Mouse (Mus musculus) intestine, embryonic 15.5 days (tissue): ENCODE measurements around the gene Lclat1. TPM values are rescaled to one million over a fixed set of nuclear protein-coding genes. Genes with fewer than 3 reads are reported as not detected.

Source experiments
- ATAC-seq: fragments of 200-750 bp; cut with Nextera tagmentation; 2 replicates; pipeline ENCODE4 v1.8.0; 2017; ENCODE audit warnings: moderate TSS enrichment, moderate library complexity
- H3K27ac ChIP-seq: fragments of 300-500 bp; sonication (generic); 2 replicates; pipeline ENCODE4 v1.5.1; 2015; ENCODE audit warnings: mild to moderate bottlenecking, inconsistent platforms
- H3K27me3 ChIP-seq: fragments of 300-500 bp; sonication (generic); replicated peaks from 2 replicates; pipeline ENCODE4 v1.6.1; 2015; ENCODE audit warnings: inconsistent platforms
- H3K36me3 ChIP-seq: fragments of 300-500 bp; sonication (generic); 2 replicates; pipeline ENCODE4 v1.6.1; 2015; ENCODE audit warnings: inconsistent platforms
- H3K4me1 ChIP-seq: fragments of 300-500 bp; sonication (generic); replicated peaks from 2 replicates; pipeline ENCODE4 v1.6.1; 2015; ENCODE audit warnings: inconsistent platforms
- H3K4me2 ChIP-seq: fragments of 300-500 bp; sonication (generic); replicated peaks from 2 replicates; pipeline ENCODE4 v1.6.1; 2015; ENCODE audit warnings: mild to moderate bottlenecking, inconsistent platforms
- H3K4me3 ChIP-seq: fragments of 300-500 bp; sonication (generic); replicated peaks from 2 replicates; pipeline ENCODE4 v1.5.1; 2015; ENCODE audit warnings: inconsistent platforms
- H3K9ac ChIP-seq: fragments of 300-500 bp; sonication (generic); 2 replicates; pipeline ENCODE4 v1.6.1; 2015; ENCODE audit warnings: inconsistent platforms
- H3K9me3 ChIP-seq: fragments of 300-500 bp; sonication (generic); 2 replicates; pipeline ENCODE4 v1.6.1; 2016; ENCODE audit warnings: inconsistent platforms
- WGBS: fragments of 180-500 bp; shearing (Covaris S2); methylation state at CpG from one replicate; pipeline ENCODE4 v1.1.7; 2015; 5-methylcytosine and 5-hydroxymethylcytosine counted together
- polyA plus RNA-seq: library from polyadenylated mRNA; unstranded; fragments of >200 nt; fragmentation: Nextera tagmentation; extraction: Ambion mirVana; gene quantifications from 2 replicates; pipeline ENCODE4 v1.2.1, GENCODE M21; 2015

Lclat1 gene
- polyA plus RNA-seq, 1 experiment from 2014 or later, result 25.0 TPM

DNA sequence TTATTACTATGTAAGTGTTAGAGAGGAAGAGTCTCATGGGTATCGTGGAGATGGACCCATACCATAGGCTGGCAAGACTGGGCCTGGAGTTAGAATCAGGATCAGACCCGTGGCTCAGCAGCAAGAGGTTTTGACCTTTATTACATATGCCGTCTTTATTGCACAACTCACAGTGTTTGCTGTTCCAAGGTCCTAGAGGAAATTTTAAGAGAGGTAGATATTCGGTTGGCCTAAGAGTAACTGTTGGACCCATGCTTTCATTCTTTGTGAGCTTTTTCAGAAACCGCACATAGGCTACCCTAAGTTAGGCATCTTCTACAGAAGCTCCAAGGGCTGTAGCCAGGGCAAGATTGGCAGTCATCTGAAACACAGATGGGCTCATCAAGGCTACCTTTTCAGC lies 79.1 kb downstream of the Lclat1 start:
- H3K36me3 ChIP-seq, result 0 out of 2 replicates have a peak, but pooled peaks cover 4% of the 10 kb centered on the region
- H3K4me2 ChIP-seq, result no peak overlapping the region
- 84% methylated on average over 5 of the region's 5 CpGs for WGBS
- no peaks in the 10 kb centered on the region for H3K9me3 ChIP-seq
- H3K4me3 ChIP-seq, result no peak overlapping the region
- H3K27ac ChIP-seq, result no peak overlapping the region
- no peak overlapping the region for H3K9ac ChIP-seq
- no peaks in the 10 kb centered on the region for H3K4me1 ChIP-seq
- peak; percentile 55; the same call in 1 of the 2 replicates for ATAC-seq
- no peaks in the 10 kb centered on the region for H3K27me3 ChIP-seq

DNA sequence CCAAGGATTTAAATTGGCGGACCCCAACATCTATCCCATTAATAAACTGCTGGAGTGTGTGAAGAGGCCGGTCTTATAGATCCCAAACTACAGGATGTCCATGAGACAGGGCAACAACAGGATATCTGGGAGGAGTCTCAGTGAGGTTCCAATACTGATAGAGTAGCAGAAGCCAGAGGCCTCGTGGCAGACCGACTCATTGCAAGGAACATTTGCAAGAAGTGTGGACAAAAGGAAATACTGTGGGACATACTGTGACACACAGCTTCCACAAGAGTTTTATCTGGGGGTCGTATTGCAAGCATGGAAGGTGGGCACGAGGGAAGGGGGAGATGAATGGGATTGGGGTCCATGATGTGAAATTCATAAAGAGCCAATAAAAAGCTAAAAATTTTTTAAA lies 86.4 kb downstream of the Lclat1 start:
- Histone ChIP-seq H3K4me3 (no peak overlapping the region), H3K9me3 (no peaks in the 10 kb centered on the region), H3K27me3 (no peaks in the 10 kb centered on the region), H3K4me2 (no peak overlapping the region), H3K36me3 (0 out of 2 replicates have a peak, but pooled peaks cover 4% of the 10 kb centered on the region), H3K27ac (no peak overlapping the region), H3K9ac (no peak overlapping the region), H3K4me1 (no peaks in the 10 kb centered on the region)
- 83% methylated on average over 6 of the region's 6 CpGs for WGBS
- ATAC-seq, result no peak

DNA sequence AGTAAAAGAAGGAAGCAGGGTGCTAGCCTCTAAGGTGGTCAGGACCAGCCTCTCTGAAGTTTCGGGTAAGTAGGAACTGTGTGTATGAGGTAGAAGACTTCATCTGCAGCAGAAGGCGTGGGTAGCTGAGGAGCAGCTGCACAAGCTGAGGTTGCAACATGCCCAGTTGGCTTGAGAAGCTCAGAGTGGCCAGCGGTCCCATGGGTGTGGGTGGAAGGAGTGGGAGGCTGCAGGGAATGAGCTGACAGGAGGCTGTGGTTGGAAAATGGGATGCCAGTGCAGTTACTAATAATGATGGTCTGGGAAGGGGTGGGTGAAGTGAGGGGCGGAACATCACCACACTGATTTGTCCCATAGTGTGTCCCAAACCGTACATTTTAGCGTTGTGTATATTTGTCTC lies 86.8 kb downstream of the Lclat1 start:
- no peak overlapping the region for H3K27ac ChIP-seq
- ATAC-seq, result no peak
- H3K9me3 ChIP-seq, result no peaks in the 10 kb centered on the region
- no peak overlapping the region for H3K9ac ChIP-seq
- no peak overlapping the region for H3K4me3 ChIP-seq
- 94% methylated on average over 6 of the region's 6 CpGs for WGBS
- H3K4me2 ChIP-seq, result no peak overlapping the region
- H3K27me3 ChIP-seq, result no peaks in the 10 kb centered on the region
- H3K4me1 ChIP-seq, result no peaks in the 10 kb centered on the region
- H3K36me3 ChIP-seq, result 0 out of 2 replicates have a peak, but pooled peaks cover 4% of the 10 kb centered on the region

DNA sequence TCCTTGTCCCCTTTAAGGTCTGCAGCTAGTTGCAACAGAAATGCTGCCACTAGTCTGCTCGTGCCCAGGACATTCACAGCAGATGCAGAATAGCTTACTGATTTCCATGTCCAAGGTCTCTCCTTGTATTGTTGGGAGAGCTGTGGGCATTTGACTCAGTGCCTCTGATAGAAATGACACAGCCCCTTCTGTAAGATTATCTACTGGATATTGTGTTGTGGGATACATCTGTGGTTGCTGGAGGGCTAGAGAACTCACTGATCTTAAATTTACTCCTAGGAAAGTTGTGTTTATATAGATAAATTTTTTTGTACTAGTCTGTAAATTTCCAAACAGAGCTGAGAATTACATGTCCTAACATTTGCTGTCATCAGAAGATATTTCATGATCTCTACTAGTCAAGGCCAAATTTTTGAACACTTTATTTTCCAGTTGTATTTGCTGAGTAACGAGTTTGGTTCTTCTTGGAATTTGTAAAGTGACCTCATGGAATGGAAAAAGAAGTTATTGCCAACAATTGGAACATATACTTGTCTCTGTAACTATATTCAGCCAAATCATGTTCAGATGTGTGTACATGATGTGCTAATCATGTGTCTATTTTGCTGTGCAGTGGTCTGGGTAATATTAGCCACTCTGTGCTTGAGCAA lies 87.4 kb downstream of the Lclat1 start:
- Histone ChIP-seq H3K4me1 (no peaks in the 10 kb centered on the region), H3K27me3 (no peaks in the 10 kb centered on the region), H3K36me3 (0 out of 2 replicates have a peak, but pooled peaks cover 4% of the 10 kb centered on the region), H3K4me2 (no peak overlapping the region), H3K9me3 (no peaks in the 10 kb centered on the region), H3K4me3 (no peak overlapping the region), H3K9ac (no peak overlapping the region), H3K27ac (no peak overlapping the region)
- no peak for ATAC-seq
- 69% methylated on average over 2 of the region's 2 CpGs for WGBS

DNA sequence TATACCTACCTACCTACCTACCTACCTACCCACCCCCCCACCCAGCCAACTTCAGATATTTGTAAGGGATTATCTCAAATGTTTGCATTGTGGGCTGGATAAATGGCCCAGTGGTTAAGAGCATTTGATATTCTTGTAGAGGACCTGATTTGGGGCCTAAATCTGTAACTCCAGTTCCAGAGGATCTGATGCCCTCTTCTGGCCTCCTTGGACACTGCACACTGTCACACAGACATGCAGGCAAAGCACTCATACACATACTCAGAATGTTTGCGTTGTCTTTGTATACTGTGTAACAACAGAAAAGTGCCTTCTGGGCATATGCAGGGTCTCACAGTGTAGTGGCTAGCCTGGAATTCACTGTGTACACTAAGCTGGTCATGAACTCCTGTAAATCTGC lies 88.4 kb downstream of the Lclat1 start:
- Histone ChIP-seq H3K9ac (no peak overlapping the region), H3K27me3 (no peaks in the 10 kb centered on the region), H3K4me1 (no peaks in the 10 kb centered on the region), H3K4me2 (no peak overlapping the region), H3K36me3 (no peaks in the 10 kb centered on the region), H3K4me3 (no peak overlapping the region), H3K27ac (no peak overlapping the region), H3K9me3 (no peaks in the 10 kb centered on the region)
- ATAC-seq, result no peak
- 94% methylated on average over 1 of the region's 1 CpGs for WGBS

DNA sequence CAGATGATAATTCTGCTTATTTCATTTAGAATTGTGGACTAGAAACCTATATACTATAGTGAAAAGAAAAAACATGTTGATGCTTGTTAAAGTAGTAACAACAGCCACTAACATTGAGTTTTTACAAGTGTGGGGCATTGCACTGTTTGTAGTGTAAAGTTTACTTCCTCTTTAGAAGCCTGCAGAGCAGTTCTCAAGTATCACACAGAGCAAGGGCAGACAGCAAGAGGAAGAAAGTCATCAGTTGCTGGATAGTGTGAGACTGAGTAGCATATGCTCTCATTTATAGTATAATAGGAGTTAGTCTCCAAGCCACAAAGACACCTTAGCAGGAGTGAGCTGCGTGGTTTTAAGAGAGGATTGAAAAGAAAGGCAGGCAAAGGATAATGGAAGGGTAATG lies 89.9 kb downstream of the Lclat1 start:
- no peaks in the 10 kb centered on the region for H3K9me3 ChIP-seq
- no peak overlapping the region for H3K4me3 ChIP-seq
- H3K4me2 ChIP-seq, result no peak overlapping the region
- H3K4me1 ChIP-seq, result no peaks in the 10 kb centered on the region
- 77% methylated on average over 1 of the region's 1 CpGs for WGBS
- no peaks in the 10 kb centered on the region; the same call in 1 of the 2 replicates for H3K36me3 ChIP-seq
- no peak for ATAC-seq
- H3K27ac ChIP-seq, result no peak overlapping the region
- H3K9ac ChIP-seq, result no peak overlapping the region
- H3K27me3 ChIP-seq, result no peaks in the 10 kb centered on the region

DNA sequence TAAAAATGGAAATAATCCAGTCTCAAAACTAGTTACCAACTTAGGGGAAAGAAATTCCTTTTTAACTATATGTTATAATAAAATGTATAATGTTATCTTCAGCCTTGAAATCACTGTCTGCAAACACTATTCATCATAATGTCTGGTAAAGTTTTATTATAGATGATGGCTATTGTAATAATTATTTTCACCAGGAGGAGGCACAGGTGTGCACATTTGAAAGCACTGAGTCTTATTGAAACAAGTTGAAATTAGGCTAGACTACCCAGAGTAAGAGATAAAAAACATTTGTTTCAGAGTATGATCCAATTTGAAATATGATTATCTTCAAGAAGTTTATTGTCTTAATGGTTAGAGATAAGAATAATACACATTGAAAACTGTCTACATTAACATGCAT lies 91.6 kb downstream of the Lclat1 start:
- H3K4me1 ChIP-seq, result no peaks in the 10 kb centered on the region
- no peak overlapping the region for H3K4me2 ChIP-seq
- H3K36me3 ChIP-seq, result no peaks in the 10 kb centered on the region; the same call in 1 of the 2 replicates
- H3K9me3 ChIP-seq, result no peaks in the 10 kb centered on the region
- no peak overlapping the region for H3K4me3 ChIP-seq
- no peaks in the 10 kb centered on the region for H3K27me3 ChIP-seq
- H3K27ac ChIP-seq, result no peak overlapping the region
- no peak overlapping the region for H3K9ac ChIP-seq
- ATAC-seq, result no peak

DNA sequence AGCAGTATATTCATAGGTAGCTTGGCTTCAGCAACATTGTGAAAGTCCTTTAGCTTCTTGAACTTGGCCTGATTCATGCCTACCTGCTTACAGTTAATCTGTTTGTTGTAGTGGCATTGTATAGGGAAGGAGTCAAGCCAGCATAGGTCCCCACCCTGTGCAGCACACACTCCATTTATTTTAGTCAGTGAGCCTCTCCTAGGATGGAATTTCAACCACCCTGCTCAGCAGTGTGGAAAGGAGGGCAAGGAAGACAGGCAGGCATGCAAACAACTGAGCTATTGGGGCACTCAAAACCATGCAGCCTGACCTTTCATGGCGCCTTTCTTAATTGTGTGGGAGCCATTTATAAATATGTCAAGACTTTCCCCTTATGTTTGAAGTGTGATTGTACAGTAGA lies 92.6 kb downstream of the Lclat1 start:
- no peak overlapping the region for H3K4me3 ChIP-seq
- no peaks in the 10 kb centered on the region for H3K27me3 ChIP-seq
- no peak overlapping the region for H3K9ac ChIP-seq
- 75% methylated on average over 1 of the region's 1 CpGs for WGBS
- no peaks in the 10 kb centered on the region for H3K4me1 ChIP-seq
- no peak for ATAC-seq
- H3K36me3 ChIP-seq, result no peaks in the 10 kb centered on the region; the same call in 1 of the 2 replicates
- H3K9me3 ChIP-seq, result no peaks in the 10 kb centered on the region
- H3K4me2 ChIP-seq, result no peak overlapping the region
- H3K27ac ChIP-seq, result no peak overlapping the region

DNA sequence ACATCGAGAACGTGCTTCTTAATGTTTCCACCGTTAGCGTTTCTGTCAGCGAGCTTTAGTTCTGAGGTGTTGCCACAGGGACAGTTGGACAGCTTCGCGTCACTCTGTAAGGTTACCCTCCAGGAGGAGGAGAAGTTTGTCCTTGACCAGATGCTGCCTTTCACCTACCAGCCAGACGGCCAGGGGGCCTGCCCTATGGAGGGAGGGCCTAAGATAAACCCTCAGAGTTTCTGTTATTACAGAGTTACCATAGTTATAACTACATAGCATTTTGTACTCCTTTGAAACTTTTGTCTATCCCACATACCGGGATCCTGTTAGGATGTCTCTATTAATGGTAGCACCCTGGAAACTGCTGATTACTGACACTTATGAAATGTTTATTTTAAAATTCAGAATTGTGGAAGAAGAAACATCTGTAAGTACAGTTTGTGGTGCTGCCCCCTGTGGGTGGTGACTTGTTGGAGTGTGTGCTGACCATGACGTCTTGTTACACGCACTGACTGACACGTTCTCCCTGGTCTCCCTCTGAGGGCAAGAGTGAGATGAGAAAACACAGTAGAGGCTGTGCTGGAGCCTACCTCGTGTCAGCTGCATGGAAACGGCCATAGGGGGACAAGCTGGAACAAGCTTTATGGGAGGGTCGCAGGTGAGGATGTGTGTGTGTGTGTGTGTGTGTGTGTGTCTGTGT lies 96.0 kb downstream of the Lclat1 start:
- no peak overlapping the region for H3K9ac ChIP-seq
- no peaks in the 10 kb centered on the region; the same call in 1 of the 2 replicates for H3K36me3 ChIP-seq
- H3K4me3 ChIP-seq, result no peak overlapping the region
- no peaks in the 10 kb centered on the region for H3K27me3 ChIP-seq
- no peak overlapping the region for H3K27ac ChIP-seq
- 80% methylated on average over 15 of the region's 15 CpGs for WGBS
- H3K4me1 ChIP-seq, result no peaks in the 10 kb centered on the region
- H3K9me3 ChIP-seq, result no peaks in the 10 kb centered on the region
- ATAC-seq, result no peak
- no peak overlapping the region for H3K4me2 ChIP-seq

DNA sequence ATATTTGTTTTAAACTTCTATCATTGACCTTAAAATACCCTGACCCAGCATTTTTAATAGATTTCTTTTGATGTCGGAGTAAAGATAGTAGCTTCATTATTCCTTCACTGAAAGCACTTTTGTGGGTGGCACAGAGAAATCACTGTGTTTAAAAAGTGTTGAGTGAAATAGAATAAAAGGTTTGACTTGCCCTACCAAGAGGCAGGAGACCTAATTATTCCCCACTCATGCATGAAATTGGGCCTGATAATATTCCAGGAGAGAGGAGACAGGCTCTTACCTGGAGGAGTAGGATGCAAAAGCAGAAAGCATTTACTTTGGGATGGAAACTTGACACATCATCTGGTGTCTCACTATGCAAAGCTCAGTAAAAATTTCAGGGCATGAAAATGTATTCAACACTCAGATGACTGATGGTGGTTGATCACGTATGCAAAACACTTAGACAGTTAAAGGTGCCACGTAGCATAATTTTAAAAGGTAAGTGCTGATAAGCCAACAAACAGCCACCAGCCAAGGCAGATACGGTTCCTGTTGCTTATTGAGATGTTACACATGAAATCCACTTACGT lies 103.3 kb downstream of the Lclat1 start:
- Histone ChIP-seq H3K9ac (no peak overlapping the region), H3K27ac (no peak overlapping the region), H3K9me3 (no peaks in the 10 kb centered on the region), H3K4me1 (no peaks in the 10 kb centered on the region), H3K27me3 (no peaks in the 10 kb centered on the region), H3K36me3 (no peaks in the 10 kb centered on the region), H3K4me3 (no peak overlapping the region), H3K4me2 (no peak overlapping the region)
- ATAC-seq, result no peak
- 89% methylated on average over 5 of the region's 5 CpGs for WGBS

DNA sequence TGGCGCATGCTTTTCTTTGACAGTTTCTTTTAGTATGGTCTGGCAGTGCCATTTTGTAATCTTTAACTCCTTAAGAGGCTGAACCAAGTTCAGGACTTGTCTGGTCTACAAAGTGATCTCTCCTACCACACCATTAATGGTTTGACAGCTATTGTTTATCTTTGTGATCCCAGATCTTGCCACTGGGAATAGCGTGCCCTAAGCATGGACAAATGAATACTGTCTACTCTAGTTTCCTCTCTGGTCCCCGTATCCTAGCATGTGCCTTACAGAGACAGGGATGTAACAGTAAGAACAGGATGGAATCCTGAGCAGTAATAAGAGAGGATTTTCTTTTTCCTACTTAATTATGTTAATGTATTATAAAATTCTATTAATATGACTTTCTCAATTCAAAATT lies 105.0 kb downstream of the Lclat1 start:
- H3K9ac ChIP-seq, result no peak overlapping the region
- no peaks in the 10 kb centered on the region for H3K27me3 ChIP-seq
- H3K4me1 ChIP-seq, result 0 out of 2 replicates have a peak, but pooled peaks cover 3% of the 10 kb centered on the region
- H3K36me3 ChIP-seq, result no peaks in the 10 kb centered on the region
- H3K9me3 ChIP-seq, result no peaks in the 10 kb centered on the region
- H3K4me2 ChIP-seq, result no peak overlapping the region
- H3K27ac ChIP-seq, result no peak overlapping the region
- no peak overlapping the region for H3K4me3 ChIP-seq
- 59% methylated on average over 3 of the region's 3 CpGs for WGBS
- no peak for ATAC-seq

DNA sequence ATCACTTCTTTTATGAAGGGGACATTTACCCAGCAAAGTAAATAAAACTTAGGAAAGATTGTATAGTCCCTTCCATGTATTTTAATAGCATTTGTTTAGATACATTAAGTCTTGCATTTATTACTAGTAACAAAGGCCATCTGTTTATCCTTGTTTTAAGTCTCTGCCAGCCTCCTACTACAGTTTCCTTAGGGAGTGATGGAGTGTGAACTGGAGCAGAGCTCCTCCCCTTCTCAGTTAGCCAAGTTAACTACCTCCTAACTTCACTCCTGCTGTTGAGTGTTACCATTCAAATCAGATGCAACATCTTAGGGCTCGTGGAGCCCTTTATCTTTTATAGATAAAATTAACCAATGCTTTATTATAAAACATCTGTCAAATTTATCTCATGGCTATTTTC lies 105.4 kb downstream of the Lclat1 start:
- H3K9ac ChIP-seq, result no peak overlapping the region
- H3K27ac ChIP-seq, result no peak overlapping the region
- no peak overlapping the region for H3K4me3 ChIP-seq
- no peaks in the 10 kb centered on the region for H3K9me3 ChIP-seq
- ATAC-seq, result no peak
- no peaks in the 10 kb centered on the region for H3K36me3 ChIP-seq
- H3K27me3 ChIP-seq, result no peaks in the 10 kb centered on the region
- H3K4me2 ChIP-seq, result no peak overlapping the region
- 42% methylated on average over 1 of the region's 1 CpGs for WGBS
- 0 out of 2 replicates have a peak, but pooled peaks cover 3% of the 10 kb centered on the region for H3K4me1 ChIP-seq
